Mouse (Mus musculus): ENCODE results near the gene Trpd52l3. TPM values are rescaled to one million over a fixed set of nuclear protein-coding genes. Genes with fewer than 3 reads are reported as not detected.

Trpd52l3 gene
- not detected in 2 replicates for polyA plus RNA-seq (2012)

DNA sequence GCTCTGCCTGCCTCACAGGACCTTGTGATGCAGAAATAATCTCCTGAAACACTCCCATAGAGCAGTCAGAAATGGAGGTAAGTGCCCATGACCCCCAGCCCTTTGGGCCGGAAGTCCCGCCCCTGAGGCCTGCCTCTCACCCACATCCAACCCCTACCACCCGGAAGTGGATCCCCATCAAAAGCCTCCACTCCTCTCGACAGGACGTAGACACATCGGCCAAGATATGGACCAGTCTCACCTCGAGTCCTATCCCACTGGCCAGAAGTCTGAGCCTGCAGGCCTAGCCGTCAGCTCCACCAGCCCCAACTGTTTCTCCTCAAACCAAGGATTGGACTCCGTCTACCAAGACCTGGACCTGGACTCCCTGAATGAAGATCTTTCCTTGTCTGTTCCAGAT, at the start of gene Trpd52l3:
Trpd52l3 (plus strand) TSS at position 170 of the 400 bp plus-strand sequence.
- TF ChIP-seq GATA1 (IDR thresholded peaks at IDR 0.05; ENCODE audit: low read length): no peak

DNA sequence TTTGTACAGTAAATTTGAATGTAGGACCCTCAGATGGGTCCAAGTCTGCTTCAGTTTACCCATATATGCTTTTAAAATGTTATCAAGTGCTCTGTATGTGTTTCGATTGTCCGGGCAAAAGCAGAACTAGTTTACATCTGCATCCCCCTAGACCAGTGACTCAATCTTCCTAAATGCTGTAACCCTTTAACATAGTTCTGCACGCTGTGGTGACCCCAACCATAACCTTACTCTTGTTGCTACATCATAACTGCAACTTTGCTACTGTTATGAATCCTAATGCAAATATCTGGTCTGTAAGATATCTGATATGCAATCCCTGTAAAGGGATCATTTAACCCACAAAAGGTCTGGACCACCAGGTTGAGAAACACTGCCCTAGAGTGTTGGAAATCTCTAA, 49.8 kb upstream of the Trpd52l3 start:
- no peak for TF ChIP-seq GATA1 (IDR thresholded peaks at IDR 0.05; ENCODE audit: low read length)

DNA sequence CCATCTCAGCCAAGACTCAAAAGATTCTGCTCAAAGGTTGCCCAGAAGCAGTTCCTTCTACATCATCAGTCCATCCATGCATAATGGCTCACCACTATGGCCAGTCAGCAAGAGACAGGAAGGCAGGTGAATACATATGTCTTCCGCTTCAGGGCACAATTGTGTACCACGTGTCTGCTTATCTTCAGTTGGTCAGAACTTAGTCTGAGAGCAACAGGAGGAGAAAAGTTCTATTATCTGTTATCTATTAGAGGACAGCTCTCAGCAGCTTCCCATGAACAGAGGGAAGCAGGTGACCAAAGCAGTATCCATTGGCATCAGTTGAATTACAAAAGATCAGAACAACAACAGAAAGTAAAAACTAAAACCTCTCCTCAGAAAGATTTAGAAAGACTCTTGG, 48.1 kb upstream of the Trpd52l3 start:
- TF ChIP-seq GATA1 (IDR thresholded peaks at IDR 0.05; ENCODE audit: low read length): peak; percentile 12

DNA sequence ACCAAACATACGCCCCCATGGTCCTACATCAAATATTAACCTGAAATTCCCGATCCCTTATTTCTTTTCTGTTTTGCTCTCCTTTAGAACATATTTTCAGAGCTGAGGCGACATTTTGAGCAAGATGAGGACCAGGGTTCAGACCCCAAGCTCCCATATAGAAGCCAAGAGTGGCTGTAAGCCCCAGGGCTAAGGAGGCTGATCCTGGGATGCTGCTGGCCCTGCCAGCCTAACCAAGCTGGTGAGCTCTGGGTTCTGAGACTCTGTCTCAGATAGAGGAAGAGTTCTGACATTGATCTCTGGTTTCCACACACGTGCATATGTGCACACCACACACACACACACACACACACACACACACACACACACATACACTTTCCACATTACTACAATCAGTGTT, 42.7 kb upstream of the Trpd52l3 start:
- TF ChIP-seq GATA1 (IDR thresholded peaks at IDR 0.05; ENCODE audit: low read length): no peak

DNA sequence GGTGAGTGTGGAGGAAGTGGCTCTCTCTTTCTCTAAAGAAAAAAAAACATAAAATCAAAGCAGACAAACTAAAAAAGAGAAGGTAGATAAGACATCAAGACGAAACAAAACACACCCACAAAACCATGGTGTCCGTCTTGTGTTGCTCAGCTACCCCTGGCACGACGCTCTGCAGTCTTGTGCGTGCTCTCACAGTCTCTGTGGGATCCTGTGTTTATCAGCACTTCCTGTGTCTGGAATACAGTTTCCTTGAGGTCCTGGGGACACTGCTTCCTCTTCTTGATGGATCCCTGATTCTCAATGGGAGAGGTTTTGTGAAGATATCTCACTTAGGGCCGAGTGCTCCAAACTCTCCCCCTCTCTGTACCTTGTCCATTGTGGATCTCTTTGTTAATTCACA, 41.7 kb upstream of the Trpd52l3 start:
- TF ChIP-seq GATA1 (IDR thresholded peaks at IDR 0.05; ENCODE audit: low read length): no peak

DNA sequence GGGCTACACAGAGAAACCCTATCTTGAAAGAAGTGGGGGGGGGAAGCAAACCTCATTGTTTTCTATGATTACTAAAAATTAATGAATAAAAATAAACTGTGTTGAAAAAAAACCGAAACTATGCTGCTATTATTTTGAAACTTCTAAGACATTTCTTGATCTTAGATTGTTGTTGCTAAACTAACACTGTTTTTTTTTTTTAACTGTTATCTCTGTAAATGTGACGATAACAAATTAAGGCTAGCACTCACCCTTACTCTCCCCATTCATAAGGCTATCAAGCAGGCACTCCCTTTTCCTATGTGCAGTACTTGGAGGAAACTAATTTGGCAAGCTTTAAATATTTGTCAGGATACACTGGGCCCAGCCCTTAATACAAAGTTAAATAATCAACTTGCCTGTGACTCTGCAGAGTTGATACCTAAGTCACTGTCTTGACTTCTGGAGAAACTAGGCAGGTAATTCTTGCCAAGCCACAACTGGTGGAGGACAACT, 39.9 kb upstream of the Trpd52l3 start:
- TF ChIP-seq GATA1 (IDR thresholded peaks at IDR 0.05; ENCODE audit: low read length): no peak

DNA sequence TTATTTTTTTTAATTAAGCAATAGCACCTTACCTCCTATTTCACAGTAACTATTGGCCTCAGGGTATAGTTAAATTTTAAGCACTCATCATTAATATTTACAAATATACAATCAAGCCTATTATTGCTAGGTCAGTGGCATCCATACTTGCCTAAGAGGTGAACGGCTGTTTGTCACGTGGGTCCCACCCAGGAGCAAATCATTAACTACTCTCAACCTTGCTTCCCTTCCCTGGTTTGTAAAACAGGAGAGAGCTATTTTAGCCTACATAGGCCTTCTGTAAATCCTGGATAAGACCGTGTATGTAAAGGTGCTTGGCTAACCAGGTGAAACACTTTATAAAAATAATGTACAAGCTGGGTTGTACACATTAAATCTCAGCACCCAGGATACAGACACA, 35.6 kb upstream of the Trpd52l3 start:
- no peak for TF ChIP-seq GATA1 (IDR thresholded peaks at IDR 0.05; ENCODE audit: low read length)

DNA sequence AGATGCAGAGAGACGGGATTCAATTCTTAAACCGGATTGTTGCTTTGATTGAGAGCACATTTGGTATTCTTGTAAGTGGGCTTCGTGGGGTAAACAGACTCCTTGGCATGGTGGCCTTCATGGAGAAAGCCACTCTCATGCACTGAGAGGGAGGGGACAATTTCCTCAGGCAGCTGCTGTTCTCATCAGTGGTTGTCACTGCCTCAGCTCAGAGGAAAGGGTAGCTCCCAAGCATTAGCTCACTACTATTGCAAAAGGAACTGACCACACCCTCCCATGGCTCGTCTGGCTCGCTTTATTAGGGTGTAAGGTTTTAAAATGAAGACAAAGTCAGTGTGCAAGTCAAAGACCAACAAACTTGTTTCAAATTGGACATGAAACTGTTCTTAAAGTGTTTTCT, 30.2 kb upstream of the Trpd52l3 start:
- no peak for TF ChIP-seq GATA1 (IDR thresholded peaks at IDR 0.05; ENCODE audit: low read length)

DNA sequence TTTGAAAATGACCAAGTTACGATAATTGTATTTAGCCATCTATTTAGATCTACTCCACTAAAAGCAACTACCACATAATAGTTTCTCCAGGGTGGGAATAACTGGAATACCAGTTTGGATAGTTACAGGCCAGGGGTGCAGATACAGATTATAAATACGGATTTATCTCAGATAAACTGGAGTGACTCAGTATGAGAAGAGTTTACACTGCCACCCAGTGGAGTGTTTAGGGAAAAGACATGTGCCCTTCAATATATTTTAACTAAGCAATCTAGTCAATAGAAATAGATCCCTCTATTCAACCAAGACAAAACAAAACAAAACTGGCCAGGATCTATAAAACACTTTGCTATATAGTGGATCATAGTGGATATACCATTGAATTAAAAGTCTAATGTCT, 24.7 kb upstream of the Trpd52l3 start:
- no peak for TF ChIP-seq GATA1 (IDR thresholded peaks at IDR 0.05; ENCODE audit: low read length)

DNA sequence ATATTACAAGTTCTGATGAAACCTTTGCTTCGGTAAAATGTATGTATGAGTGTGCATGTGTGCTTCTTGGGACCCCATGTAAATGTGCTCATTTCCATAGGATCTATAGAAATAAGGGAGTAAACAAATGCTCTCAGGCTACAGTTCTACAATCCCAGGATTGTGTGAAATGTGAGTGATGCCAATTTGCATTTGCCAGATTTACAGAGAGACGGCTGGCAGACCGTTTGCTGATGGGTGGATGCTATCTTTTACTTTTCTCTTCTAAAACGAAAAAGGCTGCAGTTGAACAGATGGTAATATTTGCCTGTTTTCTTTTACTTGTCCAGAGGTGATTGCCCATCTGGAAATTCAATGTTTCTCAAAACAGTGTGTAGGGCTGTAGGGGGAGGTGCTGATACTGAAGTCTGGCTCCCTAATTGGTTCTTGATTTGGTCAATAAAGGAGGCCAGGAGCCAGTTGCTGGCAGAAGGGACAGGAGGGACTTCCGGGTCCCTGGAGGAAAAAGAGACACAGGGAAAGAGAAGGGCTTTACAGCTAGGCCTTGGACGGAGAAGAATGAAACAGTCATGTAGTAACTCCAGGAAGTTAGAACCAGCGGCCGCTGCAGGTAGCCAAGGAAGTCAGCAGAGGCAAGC, 24.0 kb upstream of the Trpd52l3 start:
- TF ChIP-seq GATA1 (IDR thresholded peaks at IDR 0.05; ENCODE audit: low read length): no peak

DNA sequence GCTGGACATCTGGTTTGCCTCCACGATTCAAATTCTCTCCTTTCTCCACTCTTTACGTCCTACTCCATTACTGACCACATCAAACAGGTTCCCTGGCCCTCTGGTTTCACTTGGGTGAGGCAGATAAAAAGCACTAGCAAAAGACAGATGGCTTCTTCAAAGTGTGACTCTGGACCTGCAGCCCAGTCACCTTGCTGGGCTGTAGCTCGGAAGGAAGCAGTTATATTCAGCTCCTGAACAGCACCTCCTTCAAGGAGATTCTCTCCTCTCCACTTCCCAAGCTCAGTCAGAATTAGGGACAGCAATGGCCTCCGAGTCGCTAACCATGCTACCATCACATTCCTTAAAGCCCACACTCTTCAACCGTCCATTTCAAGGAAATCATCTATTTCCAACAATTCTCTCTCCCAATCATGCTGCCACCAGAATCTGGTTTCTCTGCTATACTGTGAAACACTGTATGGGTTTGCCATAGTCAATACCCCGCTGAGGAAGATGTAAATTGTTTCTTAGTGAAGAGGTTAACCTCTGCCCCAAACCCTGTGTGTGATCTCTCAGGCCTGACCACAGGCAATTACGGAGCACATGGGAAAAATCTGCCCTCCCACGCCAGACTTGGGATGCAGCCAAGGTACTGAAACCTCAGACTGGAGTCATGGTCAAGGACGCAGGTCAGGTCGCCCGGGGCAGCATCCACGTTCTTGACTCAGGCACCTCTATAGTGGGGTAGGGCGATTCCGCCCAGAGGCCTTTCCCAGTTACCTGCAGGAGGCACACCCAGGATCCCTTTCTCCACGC, 19.2 kb upstream of the Trpd52l3 start:
- no peak for TF ChIP-seq GATA1 (IDR thresholded peaks at IDR 0.05; ENCODE audit: low read length)

DNA sequence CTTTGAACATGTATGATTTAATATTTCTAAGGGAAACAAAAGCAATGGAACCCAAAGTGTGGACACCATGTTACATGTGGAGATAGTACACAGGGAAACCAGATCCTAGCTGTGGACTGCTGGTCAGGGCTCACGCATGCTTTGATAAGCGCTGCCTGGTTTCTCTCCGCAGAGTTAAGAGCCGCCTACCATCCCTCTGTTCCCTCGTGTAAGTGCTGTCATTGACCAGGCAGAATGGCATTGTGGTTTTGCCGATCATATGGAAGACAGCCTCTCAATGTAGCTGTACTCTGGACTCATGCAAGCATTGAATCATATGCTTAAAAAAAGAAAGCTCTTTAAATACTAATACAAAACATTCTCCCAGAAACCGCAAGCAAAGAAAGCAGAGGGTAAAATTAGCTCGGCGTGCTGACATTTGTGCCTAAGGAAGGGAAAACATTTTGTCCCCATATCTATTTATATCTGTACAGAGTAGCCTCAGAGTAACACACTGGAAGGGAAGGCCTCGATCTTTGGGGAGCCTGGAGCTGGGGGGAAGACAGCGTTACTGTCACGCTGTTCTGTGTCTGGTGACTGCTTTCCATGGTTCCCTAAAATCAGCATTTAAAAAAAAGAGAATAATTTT, 17.0 kb upstream of the Trpd52l3 start:
- TF ChIP-seq GATA1 (IDR thresholded peaks at IDR 0.05; ENCODE audit: low read length): no peak

DNA sequence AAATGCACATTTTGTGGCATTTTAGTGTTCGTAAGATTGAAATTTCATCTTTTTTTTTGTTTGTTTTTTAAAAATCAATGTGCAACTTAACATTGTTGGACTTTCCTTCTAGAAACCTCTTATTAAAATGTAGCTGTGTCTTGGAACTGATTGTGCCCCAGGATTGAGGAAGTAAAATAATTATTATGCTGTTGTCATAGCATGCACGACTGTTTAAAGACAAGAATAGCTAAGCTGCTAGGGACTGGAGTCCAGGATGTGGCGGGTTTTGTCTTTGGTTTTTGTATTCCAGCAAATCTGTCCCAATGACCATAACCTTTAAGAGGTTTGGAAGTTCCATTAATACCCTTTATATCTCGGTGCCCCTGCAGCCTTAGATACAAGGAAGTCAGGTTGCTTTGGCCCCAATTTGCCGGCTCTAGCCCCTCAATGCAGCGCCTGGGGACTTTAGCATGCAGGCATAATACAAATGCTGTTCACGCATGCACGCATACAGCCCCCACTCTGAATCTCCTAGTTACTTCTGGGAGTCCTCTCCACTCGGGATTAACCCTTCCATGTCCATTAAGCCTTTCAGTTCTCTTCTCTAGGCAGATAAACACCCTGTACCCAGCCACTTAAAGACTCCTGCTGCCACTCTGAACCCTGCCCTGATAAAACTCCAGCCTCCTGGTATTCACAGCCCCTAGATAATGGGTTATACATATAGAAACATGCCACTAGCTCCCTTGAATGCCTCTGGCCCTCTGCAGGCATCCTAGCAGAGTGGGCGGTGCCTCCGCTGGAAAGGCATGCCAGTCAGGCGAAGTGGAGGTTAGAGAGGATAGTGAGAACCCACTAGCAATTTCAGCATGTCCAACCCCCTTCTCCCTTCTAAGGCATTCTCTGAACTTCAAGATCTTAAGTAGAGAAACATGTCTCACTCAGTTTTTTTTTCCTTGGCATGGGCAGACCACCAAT, 2.9 kb upstream of the Trpd52l3 start:
- no peak for TF ChIP-seq GATA1 (IDR thresholded peaks at IDR 0.05; ENCODE audit: low read length)

DNA sequence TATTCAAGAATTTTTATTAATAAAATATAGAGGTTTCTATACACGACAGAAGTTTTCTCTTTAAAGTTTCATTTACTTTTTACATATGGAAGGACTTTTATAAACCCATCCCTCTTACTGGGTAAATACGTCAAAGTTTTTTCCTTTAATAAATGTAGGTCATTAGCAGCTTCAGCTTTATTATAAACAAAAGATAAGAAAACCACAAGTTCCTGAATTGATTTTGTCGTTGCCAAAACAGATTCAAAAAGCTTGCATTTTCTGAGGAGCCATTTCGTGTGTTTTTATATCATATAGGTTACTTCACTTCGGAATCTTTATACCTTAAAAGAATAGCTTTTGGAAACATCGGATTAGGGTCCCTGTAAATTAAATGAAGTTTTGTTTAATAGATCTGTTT, 2.0 kb upstream of the Trpd52l3 start:
- no peak for TF ChIP-seq GATA1 (IDR thresholded peaks at IDR 0.05; ENCODE audit: low read length)

DNA sequence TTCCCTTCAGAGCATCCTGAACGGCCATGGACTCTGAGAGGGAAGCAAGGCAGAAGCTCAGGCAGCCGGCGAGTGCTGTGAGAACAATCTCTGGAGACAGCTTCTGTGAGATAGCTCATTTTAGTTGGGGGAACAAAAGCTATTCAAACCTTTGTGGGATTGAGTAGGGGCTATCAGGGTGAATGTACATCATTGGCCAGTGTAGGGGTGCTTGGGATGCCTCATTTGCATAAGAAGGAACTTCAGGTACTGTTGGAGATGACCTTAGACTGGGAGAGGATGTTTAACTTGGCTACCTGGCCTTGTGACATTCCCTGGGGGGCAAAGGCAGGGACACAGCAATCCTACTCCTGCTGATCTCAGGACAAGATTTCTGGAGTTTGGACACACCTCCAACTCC, 2.8 kb downstream of the Trpd52l3 start:
- no peak for TF ChIP-seq GATA1 (IDR thresholded peaks at IDR 0.05; ENCODE audit: low read length)
